Mouse (Mus musculus): Measurements from ENCODE around the gene Nif3l1. TPM values are rescaled to one million over a fixed set of nuclear protein-coding genes. Genes with fewer than 3 reads are reported as not detected.

Gene Nif3l1
- polyA plus RNA-seq (2012; rRNA removed), result 19.7 and 22.4 TPM in 2 replicates

- TF ChIP-seq POLR2A (IDR thresholded peaks at IDR 0.05; ENCODE audit: extremely low read depth, insufficient read depth, low read length) (peak; percentile 71), CTCF (IDR thresholded peaks at IDR 0.05; ENCODE audit: extremely low read depth, insufficient read depth, low read length) (no peak)
- H3K4me1 ChIP-seq (ENCODE audit: control insufficient read depth, insufficient read depth, low read length), result peaks cover 3% of the 10 kb centered on the region; the same call in 1 of the 2 replicates
- no peak within 1 kb of the TSS for H3K27ac ChIP-seq (ENCODE audit: insufficient read depth, low read length)
Measured at GRCm38 (mm10) chr1:58445143-58445722, at the start of gene Nif3l1, which contains the start of gene Ppil3. TSS of gene Nif3l1 (plus strand) at chr1:58445151. TSS of gene Ppil3 (minus strand) at chr1:58445486.

GRCm38 (mm10) chr1:58395341-58395740, 49.6 kb upstream of the Nif3l1 start:
- Histone ChIP-seq H3K27ac (ENCODE audit: insufficient read depth, low read length) (no peak overlapping the region), H3K4me3 (ENCODE audit: insufficient read depth, low read length) (no peak overlapping the region), H3K4me1 (ENCODE audit: control insufficient read depth, insufficient read depth, low read length) (no peaks in the 10 kb centered on the region)
- TF ChIP-seq CTCF (IDR thresholded peaks at IDR 0.05; ENCODE audit: extremely low read depth, insufficient read depth, low read length) (no peak), POLR2A (IDR thresholded peaks at IDR 0.05; ENCODE audit: extremely low read depth, insufficient read depth, low read length) (no peak)

More at GRCm38 (mm10) chr1:58445143-58445722, at the start of gene Nif3l1, which contains the start of gene Ppil3:
- peak within 1 kb of the TSS; percentile 54 for H3K4me3 ChIP-seq (ENCODE audit: insufficient read depth, low read length)

- H3K4me1 ChIP-seq (ENCODE audit: control insufficient read depth, insufficient read depth, low read length), result no peaks in the 10 kb centered on the region
- no peak overlapping the region for H3K27ac ChIP-seq (ENCODE audit: insufficient read depth, low read length)
- no peak for TF ChIP-seq CTCF (IDR thresholded peaks at IDR 0.05; ENCODE audit: extremely low read depth, insufficient read depth, low read length)
- H3K4me3 ChIP-seq (ENCODE audit: insufficient read depth, low read length), result no peak overlapping the region
Measured at GRCm38 (mm10) chr1:58396179-58396578, 48.8 kb upstream of the Nif3l1 start.

- TF ChIP-seq POLR2A (IDR thresholded peaks at IDR 0.05; ENCODE audit: extremely low read depth, insufficient read depth, low read length) (no peak), CTCF (IDR thresholded peaks at IDR 0.05; ENCODE audit: extremely low read depth, insufficient read depth, low read length) (no peak)
- Histone ChIP-seq H3K4me1 (ENCODE audit: control insufficient read depth, insufficient read depth, low read length) (no peaks in the 10 kb centered on the region), H3K4me3 (ENCODE audit: insufficient read depth, low read length) (no peak overlapping the region), H3K27ac (ENCODE audit: insufficient read depth, low read length) (no peak overlapping the region)
Measured at GRCm38 (mm10) chr1:58397731-58398130, 47.2 kb upstream of the Nif3l1 start.

GRCm38 (mm10) chr1:58401396-58401795, 43.6 kb upstream of the Nif3l1 start:
- Histone ChIP-seq H3K27ac (ENCODE audit: insufficient read depth, low read length) (no peak overlapping the region), H3K4me3 (ENCODE audit: insufficient read depth, low read length) (no peak overlapping the region), H3K4me1 (ENCODE audit: control insufficient read depth, insufficient read depth, low read length) (no peaks in the 10 kb centered on the region)
- TF ChIP-seq CTCF (IDR thresholded peaks at IDR 0.05; ENCODE audit: extremely low read depth, insufficient read depth, low read length) (no peak), POLR2A (IDR thresholded peaks at IDR 0.05; ENCODE audit: extremely low read depth, insufficient read depth, low read length) (no peak)

- no peaks in the 10 kb centered on the region for H3K4me1 ChIP-seq (ENCODE audit: control insufficient read depth, insufficient read depth, low read length)
- no peak for TF ChIP-seq CTCF (IDR thresholded peaks at IDR 0.05; ENCODE audit: extremely low read depth, insufficient read depth, low read length)
- no peak for TF ChIP-seq POLR2A (IDR thresholded peaks at IDR 0.05; ENCODE audit: extremely low read depth, insufficient read depth, low read length)
Measured at GRCm38 (mm10) chr1:58403745-58404144, 41.2 kb upstream of the Nif3l1 start.

GRCm38 (mm10) chr1:58407321-58407720, 37.6 kb upstream of the Nif3l1 start:
- TF ChIP-seq CTCF (IDR thresholded peaks at IDR 0.05; ENCODE audit: extremely low read depth, insufficient read depth, low read length), result no peak
- TF ChIP-seq POLR2A (IDR thresholded peaks at IDR 0.05; ENCODE audit: extremely low read depth, insufficient read depth, low read length), result no peak
- Histone ChIP-seq H3K4me1 (ENCODE audit: control insufficient read depth, insufficient read depth, low read length) (no peaks in the 10 kb centered on the region), H3K27ac (ENCODE audit: insufficient read depth, low read length) (no peak overlapping the region), H3K4me3 (ENCODE audit: insufficient read depth, low read length) (no peak overlapping the region)

More at GRCm38 (mm10) chr1:58403745-58404144, 41.2 kb upstream of the Nif3l1 start:
- no peak overlapping the region for H3K27ac ChIP-seq (ENCODE audit: insufficient read depth, low read length)
- no peak overlapping the region for H3K4me3 ChIP-seq (ENCODE audit: insufficient read depth, low read length)

- no peak overlapping the region for H3K4me3 ChIP-seq (ENCODE audit: insufficient read depth, low read length)
- H3K27ac ChIP-seq (ENCODE audit: insufficient read depth, low read length), result no peak overlapping the region
- TF ChIP-seq POLR2A (IDR thresholded peaks at IDR 0.05; ENCODE audit: extremely low read depth, insufficient read depth, low read length) (no peak), CTCF (IDR thresholded peaks at IDR 0.05; ENCODE audit: extremely low read depth, insufficient read depth, low read length) (no peak)
- no peaks in the 10 kb centered on the region for H3K4me1 ChIP-seq (ENCODE audit: control insufficient read depth, insufficient read depth, low read length)
Measured at GRCm38 (mm10) chr1:58408141-58408540, 36.8 kb upstream of the Nif3l1 start.

- Histone ChIP-seq H3K27ac (ENCODE audit: insufficient read depth, low read length) (no peak overlapping the region), H3K4me3 (ENCODE audit: insufficient read depth, low read length) (no peak overlapping the region), H3K4me1 (ENCODE audit: control insufficient read depth, insufficient read depth, low read length) (no peaks in the 10 kb centered on the region)
- 0 out of 2 replicates have a peak, but pooled peaks have one; percentile 6 for TF ChIP-seq POLR2A (IDR thresholded peaks at IDR 0.05; ENCODE audit: extremely low read depth, insufficient read depth, low read length)
- no peak for TF ChIP-seq CTCF (IDR thresholded peaks at IDR 0.05; ENCODE audit: extremely low read depth, insufficient read depth, low read length)
Measured at GRCm38 (mm10) chr1:58409553-58410197, 35.3 kb upstream of the Nif3l1 start.

- no peak overlapping the region for H3K4me3 ChIP-seq (ENCODE audit: insufficient read depth, low read length)
- TF ChIP-seq CTCF (IDR thresholded peaks at IDR 0.05; ENCODE audit: extremely low read depth, insufficient read depth, low read length), result no peak
- TF ChIP-seq POLR2A (IDR thresholded peaks at IDR 0.05; ENCODE audit: extremely low read depth, insufficient read depth, low read length), result no peak
- H3K27ac ChIP-seq (ENCODE audit: insufficient read depth, low read length), result no peak overlapping the region
- H3K4me1 ChIP-seq (ENCODE audit: control insufficient read depth, insufficient read depth, low read length), result no peaks in the 10 kb centered on the region
Measured at GRCm38 (mm10) chr1:58410198-58410588, 34.8 kb upstream of the Nif3l1 start.
